Mouse (Mus musculus): ENCODE data around the gene Mx1. TPM values are rescaled to one million over a fixed set of nuclear protein-coding genes. Genes with fewer than 3 reads are reported as not detected.

Mx1 gene
- total RNA-seq (2017): 26.3 and 36.7 TPM in 2 replicates

- peak; percentile 55 for ATAC-seq (ENCODE audit: extremely low read depth, insufficient number of reproducible peaks, low FRiP score, poor library complexity, severe bottlenecking)
Measured at GRCm38 (mm10) chr16:97462481-97463181, at the start of gene Mx1. Mx1 (minus strand) TSS chr16:97462907.

DNA sequence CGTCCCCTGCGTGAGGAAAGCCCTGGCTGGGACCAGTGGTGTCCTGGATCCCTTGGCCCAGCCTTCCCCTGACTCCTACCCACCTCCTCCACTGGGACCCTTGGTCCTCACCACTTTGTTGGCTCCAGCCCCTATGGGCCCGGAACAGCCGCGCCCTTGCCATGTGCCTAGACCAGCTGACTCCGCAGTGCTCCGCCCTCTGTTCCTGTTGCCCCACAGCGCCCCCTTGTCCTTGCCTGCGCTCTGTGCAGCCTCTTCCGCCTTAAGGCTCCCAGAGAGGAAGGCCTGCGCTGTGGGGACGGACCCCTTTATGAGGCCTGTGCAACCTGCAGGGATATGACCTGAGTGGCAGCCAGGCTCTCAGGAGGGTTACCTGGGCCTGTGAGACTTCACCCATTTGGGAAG, 49.6 kb upstream of the Mx1 start:
- ATAC-seq (ENCODE audit: extremely low read depth, insufficient number of reproducible peaks, low FRiP score, poor library complexity, severe bottlenecking): no peak

DNA sequence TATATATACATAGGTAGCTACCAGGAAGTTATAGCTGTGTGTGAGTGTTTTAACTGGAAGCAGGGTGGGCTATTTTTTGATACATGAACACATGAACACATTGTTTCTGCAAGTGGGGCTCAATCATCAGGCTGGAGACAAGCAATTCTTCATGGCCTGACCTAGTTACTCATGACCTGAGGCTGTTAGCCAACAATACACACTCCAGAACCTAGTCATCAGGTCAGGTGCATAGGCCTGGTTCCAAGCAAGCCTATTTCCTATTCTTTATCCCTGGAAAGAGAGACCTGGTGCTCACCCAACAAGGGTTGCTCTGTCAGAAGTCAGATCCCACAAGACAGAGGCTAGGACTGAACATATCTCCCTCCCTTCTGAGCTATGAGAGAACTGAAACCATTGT, 48.8 kb upstream of the Mx1 start:
- ATAC-seq (ENCODE audit: extremely low read depth, insufficient number of reproducible peaks, low FRiP score, poor library complexity, severe bottlenecking): no peak

- ATAC-seq (ENCODE audit: extremely low read depth, insufficient number of reproducible peaks, low FRiP score, poor library complexity, severe bottlenecking): no peak
Measured at GRCm38 (mm10) chr16:97510849-97511248, 48.1 kb upstream of the Mx1 start.

DNA sequence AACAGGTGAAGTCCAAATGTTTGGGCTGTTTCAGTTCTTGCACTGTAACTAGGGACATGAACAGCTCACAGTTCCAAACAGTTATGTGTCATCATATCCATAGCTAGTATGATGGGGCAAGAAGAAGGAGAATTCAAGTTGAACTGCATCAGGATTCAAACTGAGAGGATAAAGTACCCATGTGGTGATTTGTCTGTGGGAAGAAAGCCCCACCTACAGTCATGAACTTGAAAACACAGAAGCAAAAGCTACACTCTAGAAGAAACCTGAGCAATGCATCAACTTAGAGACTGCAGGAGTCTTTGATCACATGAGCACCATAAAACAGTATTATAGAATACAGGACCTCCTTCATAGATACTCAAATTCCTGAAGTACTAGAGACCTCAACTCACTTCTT, 45.1 kb upstream of the Mx1 start:
- no peak for ATAC-seq (ENCODE audit: extremely low read depth, insufficient number of reproducible peaks, low FRiP score, poor library complexity, severe bottlenecking)

DNA sequence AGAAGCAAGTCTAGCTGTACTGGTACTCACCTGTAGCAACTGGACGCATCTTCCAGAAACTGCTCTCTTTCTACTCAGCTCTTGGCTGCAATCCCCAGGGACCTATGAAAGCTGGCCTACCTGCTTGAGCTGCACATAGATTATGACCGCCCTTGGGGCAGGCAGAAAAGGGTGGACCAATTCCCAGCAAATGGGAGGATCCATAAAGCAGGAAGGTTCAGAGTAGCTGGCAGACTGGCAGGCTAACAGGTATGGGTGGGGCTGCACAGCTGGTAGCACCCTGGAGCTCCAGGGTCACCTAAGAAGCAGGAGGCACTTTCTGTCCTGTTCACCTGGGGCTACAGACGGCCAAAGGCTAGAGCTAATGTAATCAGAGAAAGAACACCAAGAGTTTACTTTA, 42.1 kb upstream of the Mx1 start:
- no peak for ATAC-seq (ENCODE audit: extremely low read depth, insufficient number of reproducible peaks, low FRiP score, poor library complexity, severe bottlenecking)

- ATAC-seq (ENCODE audit: extremely low read depth, insufficient number of reproducible peaks, low FRiP score, poor library complexity, severe bottlenecking): no peak
Measured at GRCm38 (mm10) chr16:97503849-97504248, 41.1 kb upstream of the Mx1 start.

GRCm38 (mm10) chr16:97500901-97501300, 38.2 kb upstream of the Mx1 start:
- ATAC-seq (ENCODE audit: extremely low read depth, insufficient number of reproducible peaks, low FRiP score, poor library complexity, severe bottlenecking): no peak

DNA sequence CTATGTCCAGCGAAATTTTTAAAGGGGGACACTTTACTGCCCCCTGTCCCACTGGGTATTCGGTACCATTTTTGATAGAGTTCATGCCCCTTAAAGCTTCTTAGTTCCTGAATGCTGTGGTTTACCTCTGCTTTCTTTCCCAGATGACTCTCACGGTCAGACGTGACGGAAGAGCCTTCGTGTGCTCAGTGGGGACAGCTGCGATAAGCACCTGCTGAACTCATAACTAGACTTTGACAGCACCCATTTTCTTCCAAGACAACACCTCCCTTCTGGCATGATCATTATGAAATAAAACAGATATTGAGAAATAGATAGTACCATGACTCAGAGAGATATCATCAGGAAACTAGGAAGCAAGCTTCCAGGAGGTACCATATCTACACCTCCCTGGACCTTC, 36.7 kb upstream of the Mx1 start:
- no peak for ATAC-seq (ENCODE audit: extremely low read depth, insufficient number of reproducible peaks, low FRiP score, poor library complexity, severe bottlenecking)

- no peak for ATAC-seq (ENCODE audit: extremely low read depth, insufficient number of reproducible peaks, low FRiP score, poor library complexity, severe bottlenecking)
Measured at GRCm38 (mm10) chr16:97498139-97498538, 35.4 kb upstream of the Mx1 start.

DNA sequence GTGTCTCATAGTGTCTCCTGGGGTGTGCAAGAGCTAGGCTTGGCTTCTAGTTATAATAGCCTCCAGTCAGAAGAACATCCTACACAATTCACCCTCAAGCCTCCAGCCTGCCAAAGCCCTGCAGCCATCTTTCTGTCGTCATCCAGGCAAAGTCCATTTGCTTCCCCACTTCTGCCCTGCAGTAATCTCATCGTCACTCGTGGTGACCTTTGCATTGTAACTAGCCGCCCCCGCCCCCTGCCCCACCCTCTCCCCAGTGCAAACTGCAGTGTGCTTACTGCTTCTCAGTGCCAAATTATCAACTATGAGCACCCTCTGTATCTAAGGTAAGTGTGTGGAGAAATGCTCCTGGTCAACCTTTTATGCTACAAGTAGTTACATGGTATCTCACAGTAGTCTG, 35.0 kb upstream of the Mx1 start:
- no peak for ATAC-seq (ENCODE audit: extremely low read depth, insufficient number of reproducible peaks, low FRiP score, poor library complexity, severe bottlenecking)

DNA sequence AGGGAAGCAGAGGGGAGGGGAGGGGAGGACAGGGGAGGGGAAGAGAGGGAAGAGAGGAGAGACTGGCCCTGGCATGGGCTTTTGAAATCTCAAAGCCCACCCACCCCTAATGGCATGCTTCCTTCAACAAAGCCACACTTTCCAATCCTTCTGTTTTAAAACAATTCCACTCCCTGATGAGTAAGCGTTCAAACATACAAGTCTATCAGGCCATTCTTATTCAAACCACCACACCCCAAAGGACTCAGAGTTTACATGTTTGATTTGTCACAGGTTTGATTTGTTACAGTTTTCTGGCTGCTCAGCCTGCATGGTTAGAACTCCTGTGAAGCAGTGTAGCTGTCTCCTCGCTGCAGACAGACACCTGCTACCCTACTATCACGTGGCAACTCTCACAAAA, 33.3 kb upstream of the Mx1 start:
- no peak for ATAC-seq (ENCODE audit: extremely low read depth, insufficient number of reproducible peaks, low FRiP score, poor library complexity, severe bottlenecking)

GRCm38 (mm10) chr16:97492369-97492768, 29.7 kb upstream of the Mx1 start:
- no peak for ATAC-seq (ENCODE audit: extremely low read depth, insufficient number of reproducible peaks, low FRiP score, poor library complexity, severe bottlenecking)

GRCm38 (mm10) chr16:97478655-97479054, 15.9 kb upstream of the Mx1 start:
- no peak for ATAC-seq (ENCODE audit: extremely low read depth, insufficient number of reproducible peaks, low FRiP score, poor library complexity, severe bottlenecking)

- no peak for ATAC-seq (ENCODE audit: extremely low read depth, insufficient number of reproducible peaks, low FRiP score, poor library complexity, severe bottlenecking)
Measured at GRCm38 (mm10) chr16:97476524-97476923, 13.8 kb upstream of the Mx1 start.

DNA sequence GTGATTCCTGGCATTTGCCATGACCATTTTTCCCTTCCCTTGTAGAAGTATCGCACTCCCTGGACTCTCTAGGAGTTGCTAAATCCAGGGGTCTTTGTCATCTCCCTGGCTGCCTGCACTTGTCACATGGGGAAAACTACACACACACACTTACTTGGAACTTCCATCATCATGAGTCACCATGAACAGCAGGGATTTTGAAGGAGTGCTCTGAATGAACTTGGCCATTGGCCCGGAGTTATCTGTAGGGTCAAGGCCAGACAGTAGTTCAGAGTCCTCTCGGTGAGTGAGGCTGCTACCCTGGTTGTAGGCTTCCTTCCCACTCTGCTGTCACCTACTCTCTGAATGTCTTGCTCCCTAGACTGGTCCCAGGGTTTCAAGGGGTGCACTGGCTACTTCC, 12.9 kb upstream of the Mx1 start:
- no peak for ATAC-seq (ENCODE audit: extremely low read depth, insufficient number of reproducible peaks, low FRiP score, poor library complexity, severe bottlenecking)

- ATAC-seq (ENCODE audit: extremely low read depth, insufficient number of reproducible peaks, low FRiP score, poor library complexity, severe bottlenecking): no peak
Measured at GRCm38 (mm10) chr16:97474671-97475070, 12.0 kb upstream of the Mx1 start.

DNA sequence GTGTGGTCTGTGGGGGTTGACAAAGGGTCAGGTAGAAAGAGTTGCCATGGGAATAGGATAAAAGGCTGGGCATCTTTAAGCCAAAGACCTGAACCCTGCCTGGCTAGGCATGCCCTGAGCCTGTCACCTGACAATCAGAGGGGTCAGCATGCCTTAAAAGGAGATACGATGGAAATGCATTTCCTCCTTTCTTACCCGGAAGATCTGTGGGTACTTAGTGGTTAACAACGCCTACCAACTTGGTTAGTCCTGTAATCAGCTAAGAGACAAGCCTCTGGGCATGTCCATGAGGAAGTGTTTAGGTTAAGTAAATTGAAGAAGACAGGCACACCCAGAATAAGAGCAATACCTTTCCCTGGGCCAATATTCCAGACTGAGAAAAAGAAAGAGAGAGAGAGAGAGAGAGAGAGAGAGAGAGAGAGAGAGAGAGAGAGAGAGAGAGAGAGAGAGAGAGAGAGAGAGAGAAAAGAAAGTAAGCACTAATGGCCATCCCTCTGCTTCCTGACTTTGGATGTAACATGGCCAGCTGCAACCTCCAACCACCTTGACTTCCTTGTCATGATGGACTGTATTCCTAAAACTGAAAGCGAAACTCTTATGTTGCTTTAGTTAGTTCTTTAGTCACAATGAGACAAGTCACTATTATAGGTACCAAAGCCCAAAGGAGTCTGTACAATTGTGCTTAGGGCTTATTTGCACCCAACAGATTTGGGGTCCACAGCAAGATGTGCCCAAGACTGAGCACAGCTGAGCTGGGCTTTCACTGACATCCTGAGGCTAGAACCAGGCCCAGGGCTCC, 5.5 kb upstream of the Mx1 start:
- ATAC-seq (ENCODE audit: extremely low read depth, insufficient number of reproducible peaks, low FRiP score, poor library complexity, severe bottlenecking): no peak

DNA sequence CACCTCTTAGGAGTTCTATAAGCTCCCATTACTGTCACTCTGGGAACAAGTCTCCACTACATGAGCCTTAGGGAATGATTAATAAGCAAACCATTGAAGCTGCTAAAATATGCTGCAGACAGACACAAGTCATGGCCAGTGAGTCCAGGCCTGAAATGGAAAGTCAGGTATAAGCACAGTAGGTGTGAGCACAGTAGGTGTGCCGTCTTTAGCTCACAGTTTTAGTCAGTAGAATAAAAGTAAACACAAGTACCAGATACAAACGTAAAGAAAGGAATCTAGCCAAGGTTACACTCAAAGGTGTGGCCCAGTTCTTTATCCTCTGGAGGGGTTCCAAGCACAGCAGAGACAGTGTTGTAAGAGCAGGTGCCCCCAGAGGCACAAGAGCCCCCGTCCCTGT, 4.8 kb upstream of the Mx1 start:
- no peak for ATAC-seq (ENCODE audit: extremely low read depth, insufficient number of reproducible peaks, low FRiP score, poor library complexity, severe bottlenecking)

DNA sequence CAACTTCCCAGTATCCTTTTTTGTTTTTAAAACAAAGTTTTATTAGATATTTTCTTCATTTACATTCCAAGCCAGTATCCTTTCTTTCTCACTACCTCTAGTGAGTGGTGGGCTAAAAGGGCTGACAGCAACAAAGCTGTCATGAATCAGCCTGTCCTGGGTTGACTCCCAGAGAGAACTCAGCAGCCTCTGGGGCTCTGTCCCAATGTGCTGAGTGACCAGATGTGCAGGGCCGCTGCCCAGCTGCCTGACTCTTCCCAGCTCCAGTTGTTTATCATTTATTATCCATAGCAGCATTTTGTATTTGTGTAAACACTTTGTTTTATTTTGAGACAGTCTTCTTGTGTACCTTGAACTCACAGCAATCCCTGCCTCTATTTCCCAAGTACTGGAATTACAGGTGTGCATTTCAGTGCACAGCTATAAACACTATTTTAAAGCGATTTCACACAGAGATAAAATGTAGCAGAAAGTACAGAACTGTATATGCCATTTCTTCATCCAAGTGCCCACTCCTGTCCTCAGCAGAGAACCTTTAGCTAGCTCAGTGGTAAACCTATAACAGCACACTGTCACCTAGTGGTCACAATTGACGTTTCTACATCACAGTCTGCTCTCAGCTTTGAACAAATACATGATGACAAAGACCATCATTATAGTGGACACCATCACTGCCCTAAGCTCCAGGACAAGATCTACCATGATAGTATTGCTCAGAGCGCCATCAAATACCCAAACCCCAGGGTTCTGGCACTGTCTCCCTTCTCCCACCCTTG, 3.7 kb upstream of the Mx1 start:
- ATAC-seq (ENCODE audit: extremely low read depth, insufficient number of reproducible peaks, low FRiP score, poor library complexity, severe bottlenecking): no peak

Measured in neutrophil, adult 5-6 weeks (primary cell).